Mouse (Mus musculus) bone marrow macrophage, adult 2 months (primary cell): ENCODE data around the gene Bud13. TPM values are rescaled to one million over a fixed set of nuclear protein-coding genes. Genes with fewer than 3 reads are reported as not detected.
A peak's percentile ranks its signal among the peaks of the same experiment; 100 is the strongest.

Experiments
- H3K27ac ChIP-seq: 2 replicates; pipeline ENCODE4 v1.5.1; 2012; ENCODE audit warnings: low read depth, low read length; ENCODE audit not compliant: insufficient read depth
- H3K4me1 ChIP-seq: 2 replicates; pipeline ENCODE4 v1.6.1; 2012; ENCODE audit warnings: low read length; ENCODE audit not compliant: control insufficient read depth, insufficient read depth
- H3K4me3 ChIP-seq: 2 replicates; pipeline ENCODE4 v1.5.1; 2012; ENCODE audit warnings: mild to moderate bottlenecking, low read length, moderate library complexity; ENCODE audit not compliant: insufficient read depth
- CTCF ChIP-seq: IDR thresholded peaks from 2 replicates; pipeline ENCODE4 v1.5.1; 2012; ENCODE audit warnings: low read depth, mild to moderate bottlenecking, low read length, moderate library complexity
- POLR2A ChIP-seq: IDR thresholded peaks from 2 replicates; pipeline ENCODE4 v1.6.1; 2012; ENCODE audit warnings: mild to moderate bottlenecking, low read depth, low read length, borderline replicate concordance
- polyA plus RNA-seq: library from polyadenylated mRNA; stranded (reverse); fragments of >200 nt; gene quantifications from 2 replicates; pipeline ENCODE4 v1.2.4, GENCODE M21; 2012; ENCODE audit not compliant: missing spikeins, insufficient read depth, insufficient read length

Bud13 gene
- polyA plus RNA-seq, 1 experiment = 23.2 TPM

GRCm38 (mm10) chr9:46256177-46256576 lies 26.6 kb upstream of the Bud13 start:
- Histone ChIP-seq H3K4me3 (no peak overlapping the region), H3K27ac (no peak overlapping the region), H3K4me1 (peaks cover 20% of the 10 kb centered on the region)
- TF ChIP-seq CTCF = no peak

GRCm38 (mm10) chr9:46256658-46257385 lies 26.0 kb upstream of the Bud13 start:
- no peak for TF ChIP-seq CTCF
- no peak for TF ChIP-seq POLR2A

GRCm38 (mm10) chr9:46257546-46257945 lies 25.3 kb upstream of the Bud13 start:
- Histone ChIP-seq H3K4me3 (peak overlapping the region; percentile 19), H3K4me1 (peaks cover 20% of the 10 kb centered on the region), H3K27ac (peak overlapping the region; percentile 61)
- TF ChIP-seq POLR2A (no peak), CTCF (no peak)

More at GRCm38 (mm10) chr9:46256658-46257385, 26.0 kb upstream of the Bud13 start:
- H3K27ac ChIP-seq = 0 out of 2 replicates have a peak overlapping the region, but pooled peaks have one; percentile 15
- peaks cover 20% of the 10 kb centered on the region for H3K4me1 ChIP-seq
- peak overlapping the region; percentile 19; the same call in 1 of the 2 replicates for H3K4me3 ChIP-seq

GRCm38 (mm10) chr9:46259111-46259510 lies 23.7 kb upstream of the Bud13 start:
- H3K27ac ChIP-seq = no peak overlapping the region
- peaks cover 20% of the 10 kb centered on the region for H3K4me1 ChIP-seq
- no peak overlapping the region for H3K4me3 ChIP-seq
- TF ChIP-seq POLR2A = no peak
- TF ChIP-seq CTCF = no peak

GRCm38 (mm10) chr9:46261131-46261530 lies 21.7 kb upstream of the Bud13 start:
- Histone ChIP-seq H3K4me3 (no peak overlapping the region), H3K4me1 (peaks cover 20% of the 10 kb centered on the region), H3K27ac (no peak overlapping the region)
- TF ChIP-seq CTCF (no peak), POLR2A (no peak)

GRCm38 (mm10) chr9:46268343-46268873 lies 14.4 kb upstream of the Bud13 start, which contains the start of gene Apoa5:
Gene Apoa5 (plus strand): TSS chr9:46268633.
- Histone ChIP-seq H3K4me3 (no peak within 1 kb of the TSS), H3K4me1 (peaks cover 6% of the 10 kb centered on the region), H3K27ac (no peak within 1 kb of the TSS)
- TF ChIP-seq POLR2A (no peak), CTCF (no peak)

- TF ChIP-seq CTCF (no peak), POLR2A (no peak)
- Histone ChIP-seq H3K27ac (no peak overlapping the region), H3K4me1 (peaks cover 6% of the 10 kb centered on the region), H3K4me3 (no peak overlapping the region)
Measured at GRCm38 (mm10) chr9:46269125-46269524, 13.7 kb upstream of the Bud13 start.

GRCm38 (mm10) chr9:46270782-46271181 lies 12.0 kb upstream of the Bud13 start:
- Histone ChIP-seq H3K4me3 (no peak overlapping the region), H3K27ac (no peak overlapping the region), H3K4me1 (peaks cover 9% of the 10 kb centered on the region)
- no peak for TF ChIP-seq CTCF
- no peak for TF ChIP-seq POLR2A

- TF ChIP-seq CTCF = no peak
- no peak for TF ChIP-seq POLR2A
- Histone ChIP-seq H3K4me1 (peaks cover 9% of the 10 kb centered on the region), H3K27ac (no peak overlapping the region), H3K4me3 (no peak overlapping the region)
Measured at GRCm38 (mm10) chr9:46272070-46272469, 10.7 kb upstream of the Bud13 start.
